Mouse (Mus musculus): ENCODE measurements around the gene Col16a1. TPM values are rescaled to one million over a fixed set of nuclear protein-coding genes. Genes with fewer than 3 reads are reported as not detected.

Gene Col16a1
- total and polyA plus RNA-seq, 3 experiments, result 0.25 to 0.50 TPM; not detected in 1

- H3K79me2 ChIP-seq (ENCODE audit: control insufficient read depth, insufficient read depth, low read length, poor library complexity), result no peaks in the 10 kb centered on the region
- no peak for DNase-seq (ENCODE audit: low read depth, low spot score)
- TF ChIP-seq POLR2AphosphoS2 (IDR thresholded peaks at IDR 0.05; ENCODE audit: low read length) (no peak), ZC3H11A (IDR thresholded peaks at IDR 0.05; ENCODE audit: low read depth, low read length) (no peak), TAL1 (IDR thresholded peaks at IDR 0.05; ENCODE audit: low read length) (no peak), MYB (IDR thresholded peaks at IDR 0.05; ENCODE audit: low read depth, low read length) (no peak), JUND (IDR thresholded peaks at IDR 0.05; ENCODE audit: low read depth, low read length) (no peak)
- no peaks in the 10 kb centered on the region for H3K4me1 ChIP-seq (ENCODE audit: control insufficient read depth in 1 of 2, insufficient read depth in 2 of 2, low read length in 2 of 2)
- no peak overlapping the region for H3K27ac ChIP-seq (ENCODE audit: control insufficient read depth, low read depth, low read length)
- H3K9me3 ChIP-seq (replicated peaks; ENCODE audit: insufficient read depth, low read length), result no peaks in the 10 kb centered on the region
- H3K4me3 ChIP-seq (ENCODE audit: control insufficient read depth in 1 of 2, insufficient read depth in 1 of 2, low read depth in 2 of 2, low read length in 2 of 2), result no peak overlapping the region
- H3K27me3 ChIP-seq (ENCODE audit: control insufficient read depth in 1 of 2, insufficient read depth in 2 of 2, low read length in 2 of 2), result peaks cover 0 to 2% of the 10 kb centered on the region in 2 experiments; a peak in 3 of 4 replicates
- H3K36me3 ChIP-seq (ENCODE audit: control insufficient read depth in 1 of 2, insufficient read depth in 2 of 2, low read length in 2 of 2), result no peaks in the 10 kb centered on the region
- no peak overlapping the region for H3K9ac ChIP-seq (ENCODE audit: control insufficient read depth, low read depth, low read length, poor library complexity, severe bottlenecking)
These were observed 31.3 kb downstream of the Col16a1 start for GRCm38 (mm10) chr4:130078816-130079485.

- Histone ChIP-seq H3K4me3 (ENCODE audit: control insufficient read depth in 1 of 2, insufficient read depth in 1 of 2, low read depth in 2 of 2, low read length in 2 of 2) (no peak overlapping the region), H3K79me2 (ENCODE audit: control insufficient read depth, insufficient read depth, low read length, poor library complexity) (no peaks in the 10 kb centered on the region), H3K27ac (ENCODE audit: control insufficient read depth, low read depth, low read length) (no peak overlapping the region), H3K36me3 (ENCODE audit: control insufficient read depth in 1 of 2, insufficient read depth in 2 of 2, low read length in 2 of 2) (no peaks in the 10 kb centered on the region), H3K27me3 (ENCODE audit: control insufficient read depth in 1 of 2, insufficient read depth in 2 of 2, low read length in 2 of 2) (peaks cover 0 to 2% of the 10 kb centered on the region in 2 experiments; a peak in 3 of 4 replicates), H3K9ac (ENCODE audit: control insufficient read depth, low read depth, low read length, poor library complexity, severe bottlenecking) (no peak overlapping the region), H3K4me1 (ENCODE audit: control insufficient read depth in 1 of 2, insufficient read depth in 2 of 2, low read length in 2 of 2) (no peaks in the 10 kb centered on the region), H3K9me3 (replicated peaks; ENCODE audit: insufficient read depth, low read length) (no peaks in the 10 kb centered on the region)
- TF ChIP-seq CHD2 (IDR thresholded peaks at IDR 0.05; ENCODE audit: low read length) (no peak), ZKSCAN1 (IDR thresholded peaks at IDR 0.05; ENCODE audit: low read depth, low read length) (no peak), MAFK (IDR thresholded peaks at IDR 0.05; ENCODE audit: borderline replicate concordance, low read depth, low read length) (no peak), EP300 (IDR thresholded peaks at IDR 0.05; ENCODE audit: low read depth in 1 of 2, low read length in 2 of 2) (no peak), KAT2A (conservative IDR thresholded peaks at IDR 0.05; ENCODE audit: low read depth, low read length) (no peak), SIN3A (IDR thresholded peaks at IDR 0.05; ENCODE audit: low read length) (no peak), MAZ (IDR thresholded peaks at IDR 0.05; ENCODE audit: low read depth, low read length) (no peak), CTCF (IDR thresholded peaks at IDR 0.05 in 2 of 3, conservative IDR thresholded peaks at IDR 0.05 in 1 of 3; ENCODE audit: control insufficient read depth in 1 of 3, insufficient read depth in 1 of 3, low read depth in 2 of 3, low read length in 3 of 3, poor library complexity in 1 of 3, severe bottlenecking in 1 of 3) (no peak), RCOR1 (IDR thresholded peaks at IDR 0.05; ENCODE audit: low read depth, low read length) (no peak), NELFE (IDR thresholded peaks at IDR 0.05; ENCODE audit: low read depth, low read length) (no peak), MEF2A (IDR thresholded peaks at IDR 0.05; ENCODE audit: extremely low read depth, insufficient replicate concordance, low read depth, low read length, poor library complexity, severe bottlenecking) (no peak), ETS1 (IDR thresholded peaks at IDR 0.05; ENCODE audit: low read depth, low read length) (no peak), TCF12 (IDR thresholded peaks at IDR 0.05; ENCODE audit: low read depth, low read length) (no peak), BHLHE40 (IDR thresholded peaks at IDR 0.05; ENCODE audit: borderline replicate concordance, low read depth, low read length) (no peak), RAD21 (IDR thresholded peaks at IDR 0.05; ENCODE audit: low read depth, low read length) (no peak)
- DNase-seq (ENCODE audit: low read depth, low spot score), result no peak
These were observed 31.9 kb downstream of the Col16a1 start for GRCm38 (mm10) chr4:130079521-130079920.
